Mouse (Mus musculus) kidney, postnatal 14 days (tissue): ENCODE measurements around the gene Dock11.

ENCODE experiments used
- DNase-seq: peaks from one replicate; pipeline ENCODE4 v3.0.0; 2022; ENCODE audit warnings: mixed read lengths

Dock11 gene

GRCm38 (mm10) chrX:36111622-36112421 lies 223.2 kb downstream of the Dock11 start, which contains the start of gene Il13ra1:
Gene Il13ra1, plus strand, starts transcription at chrX:36112110.
- DNase-seq = peak; percentile 77

DNA sequence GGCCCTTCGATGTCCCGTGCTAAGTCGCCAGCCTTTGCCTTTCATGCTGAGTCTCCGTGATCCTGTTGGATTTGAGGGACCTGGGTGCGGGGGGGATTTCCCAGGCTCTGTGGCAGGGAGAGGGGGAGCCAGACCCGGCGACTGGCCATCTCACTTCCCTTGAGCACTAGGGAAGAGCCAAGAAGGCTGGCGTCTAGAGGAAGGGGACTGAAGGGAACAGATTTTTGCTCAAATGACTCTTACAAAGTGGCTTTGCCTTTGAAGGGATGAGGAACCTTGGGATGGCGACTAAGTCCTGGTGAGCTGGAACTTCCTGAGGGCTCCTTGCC lies 223.8 kb downstream of the Dock11 start:
- no peak for DNase-seq

GRCm38 (mm10) chrX:36115171-36115570 lies 226.5 kb downstream of the Dock11 start:
- no peak for DNase-seq
